Mouse (Mus musculus): ENCODE results near the gene Dll1. TPM values are rescaled to one million over a fixed set of nuclear protein-coding genes. Genes with fewer than 3 reads are reported as not detected.

Gene Dll1
- polyA plus RNA-seq, 1 experiment from 2014 or later = 5.4 TPM

- ATAC-seq (replicated peaks; ENCODE audit: insufficient number of reproducible peaks, low FRiP score, low TSS enrichment) = no peak
- Histone ChIP-seq H3K4me1 (ENCODE audit: control insufficient read depth, insufficient read depth, low read length) (peaks cover 14% of the 10 kb centered on the region), H3K27ac (ENCODE audit: low read depth, low read length) (no peak overlapping the region), H3K9ac (ENCODE audit: low read depth, low read length) (no peak overlapping the region), H3K36me3 (ENCODE audit: control insufficient read depth, insufficient read depth, low read length) (no peaks in the 10 kb centered on the region), H3K4me3 (ENCODE audit: low read depth, low read length) (no peak overlapping the region), H3K27me3 (ENCODE audit: control insufficient read depth, insufficient read depth, low read length) (peaks cover 58% of the 10 kb centered on the region), H3K9me3 (replicated peaks; ENCODE audit: control insufficient read depth, low read length) (no peaks in the 10 kb centered on the region), H3K4me2 (no peak overlapping the region)
- WGBS (ENCODE audit: insufficient replicate concordance) = 44% methylated on average over 7 of the region's 7 CpGs
Observed at GRCm38 (mm10) chr17:15381869-15382660, 5.4 kb upstream of the Dll1 start.

GRCm38 (mm10) chr17:15381092-15381860 lies 4.6 kb upstream of the Dll1 start:
- H3K4me2 ChIP-seq = peak overlapping the region; percentile 96
- H3K36me3 ChIP-seq (ENCODE audit: control insufficient read depth, insufficient read depth, low read length) = no peaks in the 10 kb centered on the region
- no peaks in the 10 kb centered on the region for H3K9me3 ChIP-seq (replicated peaks; ENCODE audit: control insufficient read depth, low read length)
- peaks cover 65% of the 10 kb centered on the region for H3K27me3 ChIP-seq (ENCODE audit: control insufficient read depth, insufficient read depth, low read length)
- H3K4me1 ChIP-seq (ENCODE audit: control insufficient read depth, insufficient read depth, low read length) = peaks cover 17% of the 10 kb centered on the region
- 0 out of 2 replicates have a peak, but pooled peaks have one; percentile 35 for ATAC-seq (replicated peaks; ENCODE audit: insufficient number of reproducible peaks, low FRiP score, low TSS enrichment)
- peak overlapping the region; percentile 51 for H3K4me3 ChIP-seq (ENCODE audit: low read depth, low read length)
- 14% methylated on average over 22 of the region's 22 CpGs for WGBS (ENCODE audit: insufficient replicate concordance)
- no peak overlapping the region for H3K27ac ChIP-seq (ENCODE audit: low read depth, low read length)
- peak overlapping the region; percentile 54 for H3K9ac ChIP-seq (ENCODE audit: low read depth, low read length)

- Histone ChIP-seq H3K4me1 (ENCODE audit: control insufficient read depth, insufficient read depth, low read length) (peaks cover 18% of the 10 kb centered on the region), H3K36me3 (ENCODE audit: control insufficient read depth, insufficient read depth, low read length) (no peaks in the 10 kb centered on the region), H3K4me3 (ENCODE audit: low read depth, low read length) (peak overlapping the region; percentile 51), H3K4me2 (peak overlapping the region; percentile 96), H3K27me3 (ENCODE audit: control insufficient read depth, insufficient read depth, low read length) (peaks cover 69% of the 10 kb centered on the region), H3K9ac (ENCODE audit: low read depth, low read length) (peak overlapping the region; percentile 54), H3K9me3 (replicated peaks; ENCODE audit: control insufficient read depth, low read length) (no peaks in the 10 kb centered on the region), H3K27ac (ENCODE audit: low read depth, low read length) (no peak overlapping the region)
- no peak for ATAC-seq (replicated peaks; ENCODE audit: insufficient number of reproducible peaks, low FRiP score, low TSS enrichment)
- WGBS (ENCODE audit: insufficient replicate concordance) = 0% methylated on average over 27 of the region's 27 CpGs
Observed at GRCm38 (mm10) chr17:15380641-15381051, 4.0 kb upstream of the Dll1 start.

- Histone ChIP-seq H3K4me1 (ENCODE audit: control insufficient read depth, insufficient read depth, low read length) (peaks cover 19% of the 10 kb centered on the region), H3K4me2 (peak overlapping the region; percentile 96), H3K27ac (ENCODE audit: low read depth, low read length) (no peak overlapping the region), H3K4me3 (ENCODE audit: low read depth, low read length) (peak overlapping the region; percentile 51), H3K36me3 (ENCODE audit: control insufficient read depth, insufficient read depth, low read length) (no peaks in the 10 kb centered on the region), H3K27me3 (ENCODE audit: control insufficient read depth, insufficient read depth, low read length) (peaks cover 76% of the 10 kb centered on the region), H3K9me3 (replicated peaks; ENCODE audit: control insufficient read depth, low read length) (no peaks in the 10 kb centered on the region), H3K9ac (ENCODE audit: low read depth, low read length) (peak overlapping the region; percentile 54; the same call in 1 of the 2 replicates)
- no peak for ATAC-seq (replicated peaks; ENCODE audit: insufficient number of reproducible peaks, low FRiP score, low TSS enrichment)
- 12% methylated on average over 17 of the region's 17 CpGs for WGBS (ENCODE audit: insufficient replicate concordance)
Observed at GRCm38 (mm10) chr17:15379741-15380526, 3.3 kb upstream of the Dll1 start.

- peaks cover 90% of the 10 kb centered on the region for H3K27me3 ChIP-seq (ENCODE audit: control insufficient read depth, insufficient read depth, low read length)
- no peak overlapping the region for H3K4me3 ChIP-seq (ENCODE audit: low read depth, low read length)
- H3K27ac ChIP-seq (ENCODE audit: low read depth, low read length) = no peak overlapping the region
- H3K36me3 ChIP-seq (ENCODE audit: control insufficient read depth, insufficient read depth, low read length) = no peaks in the 10 kb centered on the region
- no peak for ATAC-seq (replicated peaks; ENCODE audit: insufficient number of reproducible peaks, low FRiP score, low TSS enrichment)
- H3K9ac ChIP-seq (ENCODE audit: low read depth, low read length) = no peak overlapping the region
- 14% methylated on average over 15 of the region's 15 CpGs for WGBS (ENCODE audit: insufficient replicate concordance)
- H3K4me1 ChIP-seq (ENCODE audit: control insufficient read depth, insufficient read depth, low read length) = peaks cover 20% of the 10 kb centered on the region
- H3K9me3 ChIP-seq (replicated peaks; ENCODE audit: control insufficient read depth, low read length) = no peaks in the 10 kb centered on the region
- no peak overlapping the region for H3K4me2 ChIP-seq
Observed at GRCm38 (mm10) chr17:15378413-15379109, 1.9 kb upstream of the Dll1 start.

GRCm38 (mm10) chr17:15377901-15378300 lies 1.2 kb upstream of the Dll1 start:
- Histone ChIP-seq H3K9me3 (replicated peaks; ENCODE audit: control insufficient read depth, low read length) (no peaks in the 10 kb centered on the region), H3K4me3 (ENCODE audit: low read depth, low read length) (no peak overlapping the region), H3K27ac (ENCODE audit: low read depth, low read length) (no peak overlapping the region), H3K27me3 (ENCODE audit: control insufficient read depth, insufficient read depth, low read length) (peaks cover 92% of the 10 kb centered on the region), H3K36me3 (ENCODE audit: control insufficient read depth, insufficient read depth, low read length) (no peaks in the 10 kb centered on the region), H3K4me1 (ENCODE audit: control insufficient read depth, insufficient read depth, low read length) (peaks cover 20% of the 10 kb centered on the region), H3K9ac (ENCODE audit: low read depth, low read length) (no peak overlapping the region), H3K4me2 (peak overlapping the region; percentile 16)
- WGBS (ENCODE audit: insufficient replicate concordance) = 0% methylated on average over 1 of the region's 1 CpGs
- ATAC-seq (replicated peaks; ENCODE audit: insufficient number of reproducible peaks, low FRiP score, low TSS enrichment) = no peak

GRCm38 (mm10) chr17:15375701-15376493 lies 775 bp downstream of the Dll1 start:
- H3K36me3 ChIP-seq (ENCODE audit: control insufficient read depth, insufficient read depth, low read length) = no peaks in the 10 kb centered on the region
- peaks cover 23% of the 10 kb centered on the region for H3K4me1 ChIP-seq (ENCODE audit: control insufficient read depth, insufficient read depth, low read length)
- H3K27me3 ChIP-seq (ENCODE audit: control insufficient read depth, insufficient read depth, low read length) = peaks cover 79% of the 10 kb centered on the region
- peak overlapping the region; percentile 69 for H3K9ac ChIP-seq (ENCODE audit: low read depth, low read length)
- no peaks in the 10 kb centered on the region for H3K9me3 ChIP-seq (replicated peaks; ENCODE audit: control insufficient read depth, low read length)
- H3K4me3 ChIP-seq (ENCODE audit: low read depth, low read length) = peak overlapping the region; percentile 62
- peak; percentile 71 for ATAC-seq (replicated peaks; ENCODE audit: insufficient number of reproducible peaks, low FRiP score, low TSS enrichment)
- H3K4me2 ChIP-seq = peak overlapping the region; percentile 98
- H3K27ac ChIP-seq (ENCODE audit: low read depth, low read length) = peak overlapping the region; percentile 64; the same call in 1 of the 2 replicates
- WGBS (ENCODE audit: insufficient replicate concordance) = under 1% methylated on average over 68 of the region's 69 CpGs
